Mouse (Mus musculus) olfactory bulb, adult 2 months (tissue): ENCODE measurements around the gene Tas2r118. TPM values are rescaled to one million over a fixed set of nuclear protein-coding genes. Genes with fewer than 3 reads are reported as not detected.

Experiments used
- H3K27ac ChIP-seq: fragments of 200-500 bp; 2 replicates; pipeline ENCODE4 v1.5.1; 2012; ENCODE audit warnings: low read depth, low read length; ENCODE audit not compliant: insufficient read depth
- H3K4me1 ChIP-seq: fragments of 200-500 bp; 2 replicates; pipeline ENCODE4 v1.6.1; 2012; ENCODE audit warnings: low read length; ENCODE audit not compliant: control insufficient read depth, insufficient read depth
- H3K4me3 ChIP-seq: fragments of 200-500 bp; 2 replicates; pipeline ENCODE4 v1.5.1; 2012; ENCODE audit warnings: mild to moderate bottlenecking, low read depth, low read length, moderate library complexity; ENCODE audit not compliant: insufficient read depth
- CTCF ChIP-seq: fragments of 200-500 bp; IDR thresholded peaks from 2 replicates; pipeline ENCODE4 v1.5.1; 2012; ENCODE audit warnings: low read depth, mild to moderate bottlenecking, low read length, moderate library complexity; ENCODE audit not compliant: insufficient read depth
- POLR2A ChIP-seq: fragments of 200-500 bp; IDR thresholded peaks from 2 replicates; pipeline ENCODE4 v1.6.1; 2012; ENCODE audit warnings: mild to moderate bottlenecking, low read depth, low read length, moderate library complexity; ENCODE audit not compliant: insufficient read depth
- WGBS: fragments of 180-500 bp; shearing (Covaris S2); methylation state at CpG from one replicate; pipeline ENCODE4 v1.1.7; 2018; 5-methylcytosine and 5-hydroxymethylcytosine counted together
- polyA plus RNA-seq: library from polyadenylated mRNA; stranded (reverse); fragments of >200 nt; gene quantifications from 2 replicates; pipeline ENCODE4 v1.2.4, GENCODE M21; 2012; ENCODE audit warnings: low replicate concordance; ENCODE audit not compliant: missing spikeins, insufficient read depth, insufficient read length

The Tas2r118 gene
- not detected in 2 replicates for polyA plus RNA-seq

- Histone ChIP-seq H3K27ac (no peak within 1 kb of the TSS), H3K4me1 (no peaks in the 10 kb centered on the region), H3K4me3 (no peak within 1 kb of the TSS)
- 97% methylated on average over 5 of the region's 5 CpGs for WGBS
- TF ChIP-seq CTCF (no peak), POLR2A (no peak)
Measured at GRCm38 (mm10) chr6:23969960-23970359, at the start of gene Tas2r118. TSS of gene Tas2r118 (minus strand) at chr6:23970060.

DNA sequence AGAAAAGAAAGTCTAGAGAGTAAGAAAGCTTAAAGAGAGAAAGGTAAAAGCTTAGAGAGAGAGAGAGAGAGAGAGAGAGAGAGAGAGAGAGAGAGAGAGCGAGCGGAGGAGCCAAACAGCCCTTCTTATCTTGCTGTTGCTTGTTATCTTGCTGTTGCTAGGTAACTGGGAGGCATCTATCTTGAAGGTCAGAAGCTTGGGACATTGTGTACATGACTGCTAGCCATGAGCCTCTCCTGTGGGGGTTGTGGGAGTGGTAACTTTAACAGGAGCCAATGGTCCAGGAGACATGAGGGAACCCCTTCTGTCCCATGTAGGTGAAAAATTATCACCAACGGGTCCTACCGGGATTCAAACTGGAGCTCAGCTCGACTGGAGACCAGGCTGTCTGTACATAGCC is 48.5 kb upstream of the Tas2r118 start:
- Histone ChIP-seq H3K27ac (no peak overlapping the region), H3K4me1 (no peaks in the 10 kb centered on the region), H3K4me3 (no peak overlapping the region)
- WGBS: 95% methylated on average over 5 of the region's 5 CpGs
- TF ChIP-seq POLR2A (no peak), CTCF (no peak)

- Histone ChIP-seq H3K4me1 (no peaks in the 10 kb centered on the region), H3K4me3 (no peak overlapping the region), H3K27ac (no peak overlapping the region)
- TF ChIP-seq POLR2A (no peak), CTCF (no peak)
- 76% methylated on average over 2 of the region's 2 CpGs for WGBS
Measured at GRCm38 (mm10) chr6:23993276-23993675, 23.4 kb upstream of the Tas2r118 start.

DNA sequence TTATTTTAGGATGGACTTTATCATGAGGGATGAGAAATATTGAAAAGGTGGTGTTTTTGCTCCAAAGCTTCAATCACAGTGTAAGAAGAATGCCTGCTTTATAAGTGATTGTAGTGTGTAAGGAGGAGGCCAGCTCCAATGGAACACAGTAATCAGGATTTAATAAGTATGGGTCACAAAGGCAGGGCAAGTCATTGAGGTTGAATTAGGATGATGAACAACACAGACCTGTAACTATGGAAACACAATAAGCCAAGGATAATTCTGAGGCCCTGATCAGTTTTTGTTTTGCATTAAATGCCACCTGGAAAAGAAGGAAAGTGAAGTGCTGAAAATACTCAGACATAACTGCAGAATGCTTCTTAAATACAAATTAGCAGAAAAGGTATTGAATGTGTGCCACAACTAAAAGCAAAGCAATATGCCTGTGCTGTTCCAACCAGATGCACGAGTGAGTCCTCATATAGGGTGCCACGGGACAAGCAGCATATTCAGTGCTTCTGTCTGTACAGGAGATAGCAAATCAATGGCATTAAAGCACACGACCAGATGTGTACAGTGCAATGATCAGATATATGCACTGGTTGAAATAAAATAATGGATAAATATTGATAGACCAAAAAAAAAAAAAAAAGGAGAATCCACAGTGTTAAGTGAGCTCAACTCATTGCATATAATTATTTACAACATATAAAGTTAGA is 21.0 kb upstream of the Tas2r118 start:
- H3K4me3 ChIP-seq: no peak overlapping the region
- 66% methylated on average over 3 of the region's 3 CpGs for WGBS
- H3K27ac ChIP-seq: no peak overlapping the region
- TF ChIP-seq CTCF (no peak), POLR2A (no peak)
- H3K4me1 ChIP-seq: no peaks in the 10 kb centered on the region

DNA sequence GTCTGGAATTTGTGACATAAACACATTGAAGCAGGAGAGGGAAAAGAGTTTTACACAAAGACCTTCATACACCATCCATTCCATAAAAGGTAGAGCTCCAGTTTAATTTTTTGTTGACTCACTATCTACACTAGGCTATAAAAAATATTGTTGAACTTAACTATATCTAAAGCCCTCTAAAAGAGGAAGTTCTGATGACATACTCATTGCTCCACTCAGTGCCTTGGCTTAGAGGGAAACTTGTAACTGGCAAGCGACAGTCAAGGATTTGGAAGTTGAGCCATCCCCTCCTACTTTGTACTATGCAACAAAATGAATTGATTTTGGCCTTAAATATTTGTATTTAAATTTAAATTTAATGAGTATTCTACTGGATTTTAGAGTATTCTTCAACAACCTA is 16.4 kb upstream of the Tas2r118 start:
- no peaks in the 10 kb centered on the region for H3K4me1 ChIP-seq
- WGBS: 98% methylated on average over 1 of the region's 1 CpGs
- no peak for TF ChIP-seq CTCF
- no peak for TF ChIP-seq POLR2A
- H3K4me3 ChIP-seq: no peak overlapping the region
- no peak overlapping the region for H3K27ac ChIP-seq

GRCm38 (mm10) chr6:23966980-23967379 is 2.9 kb downstream of the Tas2r118 start:
- Histone ChIP-seq H3K4me1 (no peaks in the 10 kb centered on the region), H3K4me3 (no peak overlapping the region), H3K27ac (no peak overlapping the region)
- TF ChIP-seq CTCF (no peak), POLR2A (no peak)
- 63% methylated on average over 2 of the region's 2 CpGs for WGBS

GRCm38 (mm10) chr6:23965925-23966324 is 3.9 kb downstream of the Tas2r118 start:
- Histone ChIP-seq H3K4me1 (no peaks in the 10 kb centered on the region), H3K27ac (no peak overlapping the region), H3K4me3 (no peak overlapping the region)
- 94% methylated on average over 3 of the region's 3 CpGs for WGBS
- TF ChIP-seq POLR2A (no peak), CTCF (no peak)

- Histone ChIP-seq H3K27ac (no peak overlapping the region), H3K4me3 (no peak overlapping the region), H3K4me1 (no peaks in the 10 kb centered on the region)
- TF ChIP-seq POLR2A (no peak), CTCF (no peak)
- WGBS: 82% methylated on average over 1 of the region's 1 CpGs
Measured at GRCm38 (mm10) chr6:23963741-23964140, 6.1 kb downstream of the Tas2r118 start.

- Histone ChIP-seq H3K27ac (no peak overlapping the region), H3K4me1 (no peaks in the 10 kb centered on the region), H3K4me3 (no peak overlapping the region)
- TF ChIP-seq CTCF: no peak
- TF ChIP-seq POLR2A: no peak
- 89% methylated on average over 1 of the region's 1 CpGs for WGBS
Measured at GRCm38 (mm10) chr6:23940776-23941175, 29.1 kb downstream of the Tas2r118 start.
